ENCODE assay signal across 9 mouse cellular contexts in genomic region chr14:27808080-27808479, GRCm38 (mm10).
DNase-seq lines count a peak whose midpoint lies in the region; ATAC-seq and TF ChIP-seq lines count a peak whose summit lies in the region.
"Had no signal": no experiment of that assay in that cellular context is flagged by ENCODE, and none has a peak within 500 bp of the region (broad histone marks: within the 10 kb centered on the region; RNA-seq: fewer than 3 reads in every experiment).

No protein-coding gene starts in this region.

- H3ac ChIP-seq in myocyte (ENCODE audit: control insufficient read depth, insufficient read length): no peak overlapping the region

- no peak overlapping the region for H3K9ac ChIP-seq in kidney, postnatal 0 days (ENCODE audit: low read depth, low read length)
- H3K9ac ChIP-seq in kidney, embryonic 16.5 days (replicated peaks; ENCODE audit: low read length): no peak overlapping the region

- H3K27me3 ChIP-seq in kidney, postnatal 0 days (ENCODE audit: insufficient read depth, low read length): no peaks in the 10 kb centered on the region
- 0 out of 2 replicates have a peak, but pooled peaks cover 2% of the 10 kb centered on the region for H3K27me3 ChIP-seq in kidney, embryonic 16.5 days (ENCODE audit: insufficient read depth, low read length)
- no peaks in the 10 kb centered on the region for H3K27me3 ChIP-seq in myocyte (ENCODE audit: control insufficient read depth, insufficient read depth, insufficient read length)
- H3K27me3 ChIP-seq: megakaryocyte, embryonic 14.5 days had no signal

- DNase-seq in kidney, postnatal 0 days (ENCODE audit: low spot score): peak; percentile 83
- DNase-seq in NIH3T3 (ENCODE audit: low read depth): peak; percentile 83
- DNase-seq in cerebellum, postnatal 10 days: peak; percentile 79 to 87
- DNase-seq in gastrocnemius, postnatal 14 days: peak; percentile 36
- DNase-seq in layer of hippocampus, postnatal 14 days (ENCODE audit: low spot score in 2 of 2): peak; percentile 59 to 83
- peak; percentile 40 to 50 for DNase-seq in urinary bladder, postnatal 36 days (ENCODE audit: low spot score in 2 of 2)

- WGBS in kidney, postnatal 0 days: 2% methylated on average over 9 of the region's 9 CpGs
- 2% methylated on average over 9 of the region's 9 CpGs for WGBS in kidney, embryonic 16.5 days

- intact Hi-C loops in gastrocnemius, postnatal 14 days (cut with DNase I; ENCODE audit: low total_unique reads): loop anchor here (5.0 kb wide), 1 partner anchor 704 kb away; no protein-coding TSS in a partner anchor

- no peaks in the 10 kb centered on the region for H3K4me1 ChIP-seq in kidney, postnatal 0 days (replicated peaks; ENCODE audit: insufficient read depth, low read length)
- no peaks in the 10 kb centered on the region for H3K4me1 ChIP-seq in kidney, embryonic 16.5 days (ENCODE audit: insufficient read depth, low read length)

- H3K79me2 ChIP-seq in myocyte (ENCODE audit: control insufficient read depth, insufficient read depth): no peaks in the 10 kb centered on the region

- no peaks in the 10 kb centered on the region for H3K9me3 ChIP-seq in kidney, postnatal 0 days (replicated peaks; ENCODE audit: low read length)
- H3K9me3 ChIP-seq in kidney, embryonic 16.5 days (ENCODE audit: low read length): no peaks in the 10 kb centered on the region

- peak overlapping the region; percentile 29; the same call in 1 of the 2 replicates for H3K4me2 ChIP-seq in kidney, postnatal 0 days (ENCODE audit: low read length)
- H3K4me2 ChIP-seq in kidney, embryonic 16.5 days (replicated peaks; ENCODE audit: low read depth, low read length): no peak overlapping the region
- H3K4me2 ChIP-seq in myocyte (ENCODE audit: low read depth): peak overlapping the region; percentile 36

- no peak overlapping the region for H3K27ac ChIP-seq in kidney, postnatal 0 days
- H3K27ac ChIP-seq in kidney, embryonic 16.5 days (ENCODE audit: low read length): no peak overlapping the region

- no peaks in the 10 kb centered on the region for H3K36me3 ChIP-seq in kidney, postnatal 0 days (ENCODE audit: insufficient read depth, low read length)
- no peaks in the 10 kb centered on the region for H3K36me3 ChIP-seq in kidney, embryonic 16.5 days (ENCODE audit: insufficient read depth, low read length)
- no peaks in the 10 kb centered on the region for H3K36me3 ChIP-seq in myocyte (ENCODE audit: control insufficient read depth, insufficient read depth)

- H3K4me3 ChIP-seq in kidney, postnatal 0 days (replicated peaks; ENCODE audit: low read depth, low read length): no peak overlapping the region
- no peak overlapping the region for H3K4me3 ChIP-seq in kidney, embryonic 16.5 days (ENCODE audit: low read length)
- H3K4me3 ChIP-seq in myocyte: no peak overlapping the region
- H3K4me3 ChIP-seq: megakaryocyte, embryonic 14.5 days had no signal

- no peak for ATAC-seq in kidney, postnatal 0 days (replicated peaks; ENCODE audit: low FRiP score, low read depth)
- ATAC-seq in kidney, embryonic 16.5 days (ENCODE audit: low FRiP score, low TSS enrichment): no peak

- no peak for TF ChIP-seq POLR2A in myocyte (IDR thresholded peaks at IDR 0.05; ENCODE audit: insufficient read length, low read depth)

- TF ChIP-seq CTCF in kidney, postnatal 0 days (IDR thresholded peaks at IDR 0.05; ENCODE audit: low read depth): peak; percentile 91

TF ChIP-seq in myocyte, 11 proteins besides CTCF, POLR2A, EP300 and RAD21:
- TF ChIP-seq POLR2AphosphoS2 (IDR thresholded peaks at IDR 0.05; ENCODE audit: insufficient read length, low read depth) (no peak), TCF3 (IDR thresholded peaks at IDR 0.05; ENCODE audit: insufficient read length, low read depth) (no peak), MYOD1 (IDR thresholded peaks at IDR 0.05; ENCODE audit: control insufficient read depth in 1 of 3, insufficient read length in 2 of 3, low read depth in 2 of 3) (no peak), REST (IDR thresholded peaks at IDR 0.05; ENCODE audit: insufficient read depth, insufficient read length) (no peak), CEBPB (IDR thresholded peaks at IDR 0.05; ENCODE audit: insufficient read depth, poor library complexity, severe bottlenecking) (no peak), TCF12 (IDR thresholded peaks at IDR 0.05; ENCODE audit: insufficient read depth, poor library complexity, severe bottlenecking) (no peak), MAX (IDR thresholded peaks at IDR 0.05; ENCODE audit: low read depth) (no peak), E2F4 (IDR thresholded peaks at IDR 0.05; ENCODE audit: insufficient read depth) (no peak), SRF (IDR thresholded peaks at IDR 0.05; ENCODE audit: control insufficient read depth, insufficient read length, low read depth) (no peak), MYOG (IDR thresholded peaks at IDR 0.05; ENCODE audit: control insufficient read depth in 1 of 3, insufficient read depth in 1 of 3, insufficient read length in 2 of 3, low read depth in 2 of 3) (no peak), USF1 (IDR thresholded peaks at IDR 0.05; ENCODE audit: low read depth) (no peak)
